Mouse (Mus musculus) CD4-positive helper T cell, adult 2 months (primary cell): Measurements from ENCODE around the gene Mgat4a.
A peak's percentile ranks its signal among the peaks of the same experiment; 100 is the strongest.
"Not testable (repeated sequence)": the region's sequence is repeated elsewhere in the genome, so short reads cannot be mapped to it uniquely, and the experiment has no call there.

Experiments used
- DNase-seq: peaks from one replicate; pipeline ENCODE4 v3.0.0-alpha.2; 2012; ENCODE audit warnings: low read depth, missing footprints, low spot score

The Mgat4a gene

GRCm38 (mm10) chr1:37532533-37532840 is 8.3 kb downstream of the Mgat4a start:
- no peak for DNase-seq

GRCm38 (mm10) chr1:37531654-37532532 is 8.9 kb downstream of the Mgat4a start:
- no peak for DNase-seq

- DNase-seq: peak; percentile 14
These were observed 10.8 kb downstream of the Mgat4a start for GRCm38 (mm10) chr1:37530061-37530460.

- DNase-seq: no peak
These were observed 14.6 kb downstream of the Mgat4a start for GRCm38 (mm10) chr1:37526257-37526656.

- DNase-seq: no peak
These were observed 16.1 kb downstream of the Mgat4a start for GRCm38 (mm10) chr1:37524669-37525068.

- DNase-seq: not testable (repeated sequence)
These were observed 16.7 kb downstream of the Mgat4a start for GRCm38 (mm10) chr1:37524122-37524521.

GRCm38 (mm10) chr1:37523548-37523947 is 17.3 kb downstream of the Mgat4a start:
- DNase-seq: not testable (repeated sequence)

- no peak for DNase-seq
These were observed 18.7 kb downstream of the Mgat4a start for GRCm38 (mm10) chr1:37522101-37522500.

- no peak for DNase-seq
These were observed 22.0 kb downstream of the Mgat4a start for GRCm38 (mm10) chr1:37518791-37519190.

- DNase-seq: no peak
These were observed 22.6 kb downstream of the Mgat4a start for GRCm38 (mm10) chr1:37518124-37518720.

- no peak for DNase-seq
These were observed 27.8 kb downstream of the Mgat4a start for GRCm38 (mm10) chr1:37512961-37513431.

- no peak for DNase-seq
These were observed 28.6 kb downstream of the Mgat4a start for GRCm38 (mm10) chr1:37512109-37512640.

- no peak for DNase-seq
These were observed 30.6 kb downstream of the Mgat4a start for GRCm38 (mm10) chr1:37510193-37510592.

GRCm38 (mm10) chr1:37509437-37509836 is 31.4 kb downstream of the Mgat4a start:
- DNase-seq: no peak

- no peak for DNase-seq
These were observed 35.5 kb downstream of the Mgat4a start for GRCm38 (mm10) chr1:37505348-37505730.

GRCm38 (mm10) chr1:37504716-37505347 is 36.0 kb downstream of the Mgat4a start:
- no peak for DNase-seq

GRCm38 (mm10) chr1:37503656-37504055 is 37.2 kb downstream of the Mgat4a start:
- no peak for DNase-seq

- no peak for DNase-seq
These were observed 38.5 kb downstream of the Mgat4a start for GRCm38 (mm10) chr1:37502354-37502753.

- DNase-seq: no peak
These were observed 40.1 kb downstream of the Mgat4a start for GRCm38 (mm10) chr1:37500723-37501122.

- DNase-seq: not testable (repeated sequence)
These were observed 41.4 kb downstream of the Mgat4a start for GRCm38 (mm10) chr1:37499395-37499794.

- no peak for DNase-seq
These were observed 41.9 kb downstream of the Mgat4a start for GRCm38 (mm10) chr1:37498911-37499310.

- peak; percentile 42 for DNase-seq
These were observed 44.1 kb downstream of the Mgat4a start for GRCm38 (mm10) chr1:37496591-37497280.
